Mouse (Mus musculus): ENCODE results near the gene Atg5. TPM values are rescaled to one million over a fixed set of nuclear protein-coding genes. Genes with fewer than 3 reads are reported as not detected.
"Not testable (repeated sequence)": the region's sequence is repeated elsewhere in the genome, so short reads cannot be mapped to it uniquely, and the experiment has no call there.

Gene Atg5
- polyA plus RNA-seq (2015; fragmentation: Nextera tagmentation; extraction: Ambion mirVana): 39.2 and 40.4 TPM in 2 replicates

DNA sequence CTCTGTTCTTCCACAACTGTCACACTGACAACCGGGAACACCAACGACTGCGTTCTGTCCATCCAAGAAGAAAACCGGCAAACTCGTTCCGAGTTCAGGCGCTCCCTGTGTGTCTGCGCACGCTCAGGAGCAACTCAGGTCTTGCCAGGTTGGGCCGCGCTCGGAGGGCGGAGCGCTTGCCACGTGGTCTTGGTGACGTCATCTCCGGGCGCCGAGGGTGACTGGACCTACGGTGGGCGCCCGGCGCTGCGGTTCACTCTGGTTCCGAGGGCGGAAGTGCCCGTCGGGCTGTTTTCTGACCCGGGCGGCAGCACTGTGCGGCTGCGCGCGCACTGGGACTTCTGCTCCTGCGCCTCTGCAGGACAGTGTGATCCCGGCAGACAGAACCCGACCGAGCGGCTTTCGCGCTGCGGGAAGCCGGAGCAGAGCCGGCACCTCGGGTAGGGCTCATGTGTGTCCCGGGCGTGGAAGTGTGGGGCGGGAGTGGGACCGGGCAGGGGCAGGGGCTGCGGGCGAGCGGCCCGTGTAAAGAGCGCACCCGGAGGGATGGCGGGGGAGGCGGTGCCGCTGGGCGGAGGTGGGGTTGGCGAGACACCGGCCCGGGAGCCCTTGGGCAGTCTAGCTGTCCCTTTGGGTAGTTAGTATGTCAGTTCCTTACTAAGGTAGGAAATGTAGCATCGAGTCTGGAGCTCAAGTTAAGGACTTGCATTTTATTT lies at the start of gene Atg5:
TSS of gene Atg5 (plus strand) at position 214 of the 716 bp plus-strand sequence.
- peak within 1 kb of the TSS; percentile 68 for H3K9ac ChIP-seq (replicated peaks; ENCODE audit: low read depth)
- peak within 1 kb of the TSS; percentile 79 for H3K4me2 ChIP-seq (replicated peaks; ENCODE audit: low read depth, low read length)
- under 1% methylated on average over 63 of the region's 63 CpGs for WGBS
- no peaks in the 10 kb centered on the region for H3K36me3 ChIP-seq (ENCODE audit: insufficient read depth, low read length)
- TF ChIP-seq CTCF (IDR thresholded peaks at IDR 0.05): peak; percentile 66
- TF ChIP-seq EP300 (IDR thresholded peaks at IDR 0.05): no peak
- ATAC-seq (peak; percentile 98), DNase-seq (ENCODE audit: low spot score) (peak; percentile 99)
- H3K4me3 ChIP-seq (ENCODE audit: low read depth, low read length): peak within 1 kb of the TSS; percentile 68
- H3K9me3 ChIP-seq (ENCODE audit: low read length): no peaks in the 10 kb centered on the region
- H3K27me3 ChIP-seq (replicated peaks; ENCODE audit: insufficient read depth, low read length): no peaks in the 10 kb centered on the region
- H3K27ac ChIP-seq (ENCODE audit: low read length): peak within 1 kb of the TSS; percentile 91
- H3K4me1 ChIP-seq (ENCODE audit: insufficient read depth, low read depth, low read length): peaks cover 12% of the 10 kb centered on the region; the same call in 1 of the 2 replicates

DNA sequence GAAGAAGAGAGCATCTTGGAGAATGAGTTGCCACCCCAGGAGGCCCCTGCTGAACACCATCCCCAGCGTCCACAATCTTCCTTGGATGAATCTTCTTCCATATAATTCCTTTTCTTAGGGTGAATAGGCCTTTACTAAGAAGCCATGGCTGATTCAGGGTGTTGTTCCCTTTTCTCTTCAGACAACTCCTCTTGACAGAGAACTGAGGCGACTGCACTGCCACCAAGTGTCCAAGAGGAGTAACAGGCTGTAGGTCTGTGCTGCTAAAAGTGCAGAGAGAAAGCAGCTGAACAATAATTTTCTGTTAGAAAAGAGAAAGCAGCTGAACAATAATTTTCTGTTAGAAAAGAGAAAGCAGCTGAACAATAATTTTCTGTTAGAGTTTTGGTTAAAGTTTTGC lies 49.1 kb upstream of the Atg5 start:
- not testable (repeated sequence) for ATAC-seq; H3K36me3 ChIP-seq (ENCODE audit: insufficient read depth, low read length); H3K4me3 ChIP-seq (ENCODE audit: low read depth, low read length); H3K27ac ChIP-seq (ENCODE audit: low read length); H3K27me3 ChIP-seq (replicated peaks; ENCODE audit: insufficient read depth, low read length); H3K4me1 ChIP-seq (ENCODE audit: insufficient read depth, low read depth, low read length); H3K9ac ChIP-seq (replicated peaks; ENCODE audit: low read depth); H3K4me2 ChIP-seq (replicated peaks; ENCODE audit: low read depth, low read length); H3K9me3 ChIP-seq (ENCODE audit: low read length)
- TF ChIP-seq CTCF (IDR thresholded peaks at IDR 0.05): peak; percentile 49
- DNase-seq (ENCODE audit: low spot score): peak; percentile 20
- WGBS: 9% methylated on average over 2 of the region's 2 CpGs

DNA sequence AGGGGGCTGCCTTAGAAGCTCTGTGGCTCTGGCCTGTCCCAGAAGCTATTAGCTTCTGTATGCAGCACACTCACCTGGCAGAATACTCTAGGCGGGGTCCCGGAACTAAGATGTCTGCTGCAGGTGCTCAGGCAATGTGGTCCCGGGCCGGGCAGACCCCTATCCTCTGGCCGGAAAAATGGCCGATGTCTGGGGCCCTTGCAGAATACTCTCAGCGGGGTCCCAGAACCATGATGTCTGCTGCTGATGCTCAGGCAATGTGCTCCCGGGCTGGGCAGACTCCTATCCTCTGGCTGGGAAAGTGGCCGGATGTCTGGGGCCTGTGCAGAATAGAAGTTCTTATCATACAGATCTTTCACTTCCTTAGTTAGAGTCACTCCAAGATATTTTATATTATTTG lies 43.8 kb upstream of the Atg5 start:
- ATAC-seq: no peak
- no peak overlapping the region for H3K27ac ChIP-seq (ENCODE audit: low read length)
- no peak for TF ChIP-seq CTCF (IDR thresholded peaks at IDR 0.05)
- no peak for TF ChIP-seq EP300 (IDR thresholded peaks at IDR 0.05)
- no peaks in the 10 kb centered on the region for H3K9me3 ChIP-seq (ENCODE audit: low read length)
- no peaks in the 10 kb centered on the region for H3K27me3 ChIP-seq (replicated peaks; ENCODE audit: insufficient read depth, low read length)
- H3K36me3 ChIP-seq (ENCODE audit: insufficient read depth, low read length): no peaks in the 10 kb centered on the region
- no peak overlapping the region for H3K9ac ChIP-seq (replicated peaks; ENCODE audit: low read depth)
- H3K4me3 ChIP-seq (ENCODE audit: low read depth, low read length): no peak overlapping the region
- WGBS: 91% methylated on average over 9 of the region's 9 CpGs
- H3K4me2 ChIP-seq (replicated peaks; ENCODE audit: low read depth, low read length): no peak overlapping the region
- no peaks in the 10 kb centered on the region for H3K4me1 ChIP-seq (ENCODE audit: insufficient read depth, low read depth, low read length)
- DNase-seq (ENCODE audit: low spot score): no peak

DNA sequence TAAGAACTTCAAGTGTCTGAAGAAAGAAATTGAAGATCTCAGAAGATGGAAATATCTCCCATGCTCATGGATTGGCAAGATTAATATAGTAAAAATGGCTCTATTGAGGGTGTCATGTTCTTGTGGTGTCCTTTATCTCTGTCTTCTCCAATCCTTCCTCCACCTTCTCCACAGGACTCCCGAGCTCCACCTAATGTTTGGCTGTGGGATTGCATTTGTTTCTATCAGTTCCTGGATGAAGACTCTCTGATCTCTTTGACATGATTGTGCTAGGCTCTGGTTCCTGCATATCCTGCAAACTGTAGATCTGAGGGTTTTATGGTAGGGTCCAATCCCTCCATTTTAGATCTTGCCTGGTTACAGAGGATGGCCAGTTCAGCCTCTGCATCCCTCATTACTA lies 34.8 kb upstream of the Atg5 start:
- not testable (repeated sequence) for ATAC-seq; H3K36me3 ChIP-seq (ENCODE audit: insufficient read depth, low read length); H3K27ac ChIP-seq (ENCODE audit: low read length); H3K9me3 ChIP-seq (ENCODE audit: low read length); H3K4me2 ChIP-seq (replicated peaks; ENCODE audit: low read depth, low read length); H3K4me3 ChIP-seq (ENCODE audit: low read depth, low read length); H3K4me1 ChIP-seq (ENCODE audit: insufficient read depth, low read depth, low read length); H3K9ac ChIP-seq (replicated peaks; ENCODE audit: low read depth); H3K27me3 ChIP-seq (replicated peaks; ENCODE audit: insufficient read depth, low read length)
- peak; percentile 58 for TF ChIP-seq CTCF (IDR thresholded peaks at IDR 0.05)
- DNase-seq (ENCODE audit: low spot score): peak; percentile 11
- 0% methylated on average over 1 of the region's 1 CpGs for WGBS

DNA sequence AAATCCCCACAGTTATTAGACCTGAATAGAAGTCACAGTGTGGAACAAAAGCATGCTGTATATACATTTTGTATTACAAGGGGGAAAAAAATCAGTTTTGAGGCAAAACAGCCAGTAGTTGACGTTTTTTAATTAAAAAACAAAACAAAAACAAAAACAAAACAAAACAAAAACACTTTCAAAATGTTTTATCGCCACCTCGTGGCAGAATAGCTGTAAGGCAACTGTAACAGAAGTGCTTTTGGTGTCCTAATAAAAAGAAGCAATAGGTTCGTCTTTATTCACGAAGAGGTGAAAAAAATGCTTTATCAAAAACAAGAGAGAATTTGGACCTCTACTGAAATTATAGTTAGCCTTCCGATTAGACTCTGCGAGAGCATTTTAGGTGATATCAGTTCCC lies 32.9 kb upstream of the Atg5 start:
- H3K27me3 ChIP-seq (replicated peaks; ENCODE audit: insufficient read depth, low read length); H3K9me3 ChIP-seq (ENCODE audit: low read length); H3K36me3 ChIP-seq (ENCODE audit: insufficient read depth, low read length); H3K9ac ChIP-seq (replicated peaks; ENCODE audit: low read depth); H3K4me2 ChIP-seq (replicated peaks; ENCODE audit: low read depth, low read length); H3K27ac ChIP-seq (ENCODE audit: low read length); DNase-seq (ENCODE audit: low spot score); H3K4me3 ChIP-seq (ENCODE audit: low read depth, low read length); H3K4me1 ChIP-seq (ENCODE audit: insufficient read depth, low read depth, low read length); ATAC-seq: not testable (repeated sequence)
- TF ChIP-seq CTCF (IDR thresholded peaks at IDR 0.05): peak; percentile 45
- 39% methylated on average over 7 of the region's 7 CpGs for WGBS

DNA sequence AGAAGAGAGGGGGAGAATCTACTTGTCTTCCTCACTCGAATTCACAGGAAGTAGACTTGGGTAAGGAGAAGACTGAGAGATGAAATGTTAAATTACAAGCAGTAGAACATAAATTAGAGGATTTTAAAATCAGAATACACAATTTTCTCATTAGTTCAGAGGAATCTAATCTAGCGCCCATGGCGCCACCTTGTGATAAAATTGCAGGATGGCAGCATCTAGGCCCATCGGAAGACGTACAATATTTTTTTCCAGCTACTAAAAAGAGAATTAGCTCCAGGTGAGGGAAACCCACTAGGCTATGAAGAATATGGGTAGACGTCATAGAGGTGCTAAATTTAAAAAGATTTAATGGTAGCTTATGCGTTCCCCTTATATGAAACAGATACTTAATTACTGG lies 11.5 kb upstream of the Atg5 start:
- no peak for DNase-seq (ENCODE audit: low spot score)
- TF ChIP-seq EP300 (IDR thresholded peaks at IDR 0.05) (no peak), CTCF (IDR thresholded peaks at IDR 0.05) (peak; percentile 47)
- H3K36me3 ChIP-seq (ENCODE audit: insufficient read depth, low read length): no peaks in the 10 kb centered on the region
- H3K9me3 ChIP-seq (ENCODE audit: low read length): no peaks in the 10 kb centered on the region
- no peaks in the 10 kb centered on the region for H3K4me1 ChIP-seq (ENCODE audit: insufficient read depth, low read depth, low read length)
- no peaks in the 10 kb centered on the region for H3K27me3 ChIP-seq (replicated peaks; ENCODE audit: insufficient read depth, low read length)
- WGBS: 40% methylated on average over 7 of the region's 7 CpGs
- no peak for ATAC-seq
- H3K4me2 ChIP-seq (replicated peaks; ENCODE audit: low read depth, low read length): no peak overlapping the region
- H3K9ac ChIP-seq (replicated peaks; ENCODE audit: low read depth): no peak overlapping the region
- no peak overlapping the region for H3K27ac ChIP-seq (ENCODE audit: low read length)
- no peak overlapping the region for H3K4me3 ChIP-seq (ENCODE audit: low read depth, low read length)

All from lung, postnatal 0 days (tissue).